Mouse (Mus musculus): ENCODE results near the gene Rin3.

Rin3 gene

GRCm38 (mm10) chr12:102280867-102281503, 1.9 kb upstream of the Rin3 start:
- no peak for DNase-seq (ENCODE audit: low spot score in 2 of 2)

GRCm38 (mm10) chr12:102282126-102282525, 722 bp upstream of the Rin3 start:
- DNase-seq (ENCODE audit: low spot score in 2 of 2): peak; percentile 7 to 27

- DNase-seq (ENCODE audit: low spot score in 2 of 2): peak; percentile 80 to 82
Observed at GRCm38 (mm10) chr12:102283483-102284266, 827 bp downstream of the Rin3 start.

- DNase-seq (ENCODE audit: low spot score in 2 of 2): no peak
Observed at GRCm38 (mm10) chr12:102284267-102284610, 1.4 kb downstream of the Rin3 start.

- peak in 1 of 2 experiments; percentile 32 for DNase-seq (ENCODE audit: low spot score in 2 of 2)
Observed at GRCm38 (mm10) chr12:102284618-102285159, 1.8 kb downstream of the Rin3 start.

GRCm38 (mm10) chr12:102285318-102285717, 2.5 kb downstream of the Rin3 start:
- no peak for DNase-seq (ENCODE audit: low spot score in 2 of 2)

- DNase-seq (ENCODE audit: low spot score in 2 of 2): no peak
Observed at GRCm38 (mm10) chr12:102285779-102286178, 2.9 kb downstream of the Rin3 start.

- DNase-seq (ENCODE audit: low spot score in 2 of 2): peak; percentile 39 to 64
Observed at GRCm38 (mm10) chr12:102286681-102287414, 4.0 kb downstream of the Rin3 start.

- peak in 1 of 2 experiments; percentile 28 for DNase-seq (ENCODE audit: low spot score in 2 of 2)
Observed at GRCm38 (mm10) chr12:102287904-102288602, 5.2 kb downstream of the Rin3 start.

GRCm38 (mm10) chr12:102288846-102289245, 6.0 kb downstream of the Rin3 start:
- DNase-seq (ENCODE audit: low spot score in 2 of 2): no peak

GRCm38 (mm10) chr12:102289568-102289967, 6.7 kb downstream of the Rin3 start:
- DNase-seq (ENCODE audit: low spot score in 2 of 2): no peak

GRCm38 (mm10) chr12:102290662-102291061, 7.8 kb downstream of the Rin3 start:
- no peak for DNase-seq (ENCODE audit: low spot score in 2 of 2)

GRCm38 (mm10) chr12:102291686-102292085, 8.8 kb downstream of the Rin3 start:
- DNase-seq (ENCODE audit: low spot score in 2 of 2): no peak

- no peak for DNase-seq (ENCODE audit: low spot score in 2 of 2)
Observed at GRCm38 (mm10) chr12:102292501-102293215, 9.8 kb downstream of the Rin3 start.

- DNase-seq (ENCODE audit: low spot score in 2 of 2): no peak
Observed at GRCm38 (mm10) chr12:102294634-102295033, 11.8 kb downstream of the Rin3 start.

GRCm38 (mm10) chr12:102295230-102295629, 12.4 kb downstream of the Rin3 start:
- DNase-seq (ENCODE audit: low spot score in 2 of 2): no peak

GRCm38 (mm10) chr12:102295662-102296061, 12.8 kb downstream of the Rin3 start:
- DNase-seq (ENCODE audit: low spot score in 2 of 2): no peak

- DNase-seq (ENCODE audit: low spot score in 2 of 2): no peak
Observed at GRCm38 (mm10) chr12:102296361-102296760, 13.5 kb downstream of the Rin3 start.

- DNase-seq (ENCODE audit: low spot score in 2 of 2): no peak
Observed at GRCm38 (mm10) chr12:102296967-102297366, 14.1 kb downstream of the Rin3 start.

GRCm38 (mm10) chr12:102299209-102299608, 16.4 kb downstream of the Rin3 start:
- no peak for DNase-seq (ENCODE audit: low spot score in 2 of 2)

- no peak for DNase-seq (ENCODE audit: low spot score in 2 of 2)
Observed at GRCm38 (mm10) chr12:102301585-102301984, 18.7 kb downstream of the Rin3 start.
